ENCODE assay signal across 10 mouse cellular contexts in the genomic region with DNA sequence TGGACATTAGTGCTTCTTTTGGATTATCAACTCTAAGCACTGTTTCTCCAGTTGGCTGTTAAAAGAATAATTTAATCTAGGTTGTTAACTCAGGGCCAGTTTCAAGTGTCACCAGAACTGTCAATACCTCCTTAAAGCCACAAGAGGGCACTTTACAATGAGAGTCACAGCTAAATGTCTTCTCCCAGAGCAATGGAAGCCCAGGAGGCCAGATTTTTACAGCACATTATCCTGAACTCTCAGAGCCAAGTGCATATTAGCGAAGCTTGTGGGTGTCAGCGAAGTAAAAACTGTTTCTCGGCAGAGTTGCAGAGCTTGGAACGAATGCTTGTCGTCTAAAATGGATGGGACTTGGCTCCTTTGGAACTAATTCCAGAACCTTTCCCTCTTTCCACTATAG.
DNase-seq lines count a peak whose midpoint lies in the region; TF ChIP-seq lines count a peak whose summit lies in the region.
"Had no signal": no experiment of that assay in that cellular context is flagged by ENCODE, and none has a peak within 500 bp of the region (broad histone marks: within the 10 kb centered on the region; RNA-seq: fewer than 3 reads in every experiment).

No protein-coding gene starts in this region.

- TF ChIP-seq POLR2A in brain, embryonic 14.5 days (IDR thresholded peaks at IDR 0.05; ENCODE audit: borderline replicate concordance, extremely low read depth, insufficient read depth, insufficient read length, poor library complexity, severe bottlenecking): no peak

- no peak overlapping the region for H3K27ac ChIP-seq in embryonic facial prominence, embryonic 10.5 days (replicated peaks)
- H3K27ac ChIP-seq: embryonic facial prominence, embryonic 12.5 days; limb, embryonic 12.5 days had no signal

- peaks cover 20% of the 10 kb centered on the region for H3K4me1 ChIP-seq in embryonic facial prominence, embryonic 10.5 days

- H3K9me3 ChIP-seq in embryonic facial prominence, embryonic 10.5 days: no peaks in the 10 kb centered on the region
- H3K9me3 ChIP-seq: embryonic facial prominence, embryonic 12.5 days; limb, embryonic 12.5 days had no signal

- no peaks in the 10 kb centered on the region for H3K36me3 ChIP-seq in embryonic facial prominence, embryonic 10.5 days (replicated peaks)
- H3K36me3 ChIP-seq: embryonic facial prominence, embryonic 12.5 days; limb, embryonic 12.5 days had no signal

- DNase-seq in left cerebral cortex, adult 11 months (ENCODE audit: low spot score): peak; percentile 35
- no peak for DNase-seq in left cerebral cortex, adult 8-10 months (ENCODE audit: low spot score in 2 of 2)
- DNase-seq in brain, embryonic 14.5 days (ENCODE audit: low read depth): peak; percentile 78
- DNase-seq in embryonic facial prominence, embryonic 10.5 days (ENCODE audit: low spot score): peak; percentile 21
- peak; percentile 35 for DNase-seq in layer of hippocampus, adult 9-10 months (ENCODE audit: low spot score)
- peak; percentile 79 for DNase-seq in retina, embryonic 14.5 days (ENCODE audit: low spot score)
- DNase-seq in frontal cortex, postnatal 10 days (ENCODE audit: low spot score in 2 of 2): no peak
- no peak for DNase-seq in right cerebral cortex, postnatal 4 days

- H3K27me3 ChIP-seq in embryonic facial prominence, embryonic 10.5 days (replicated peaks; ENCODE audit: low read depth, poor library complexity, severe bottlenecking): no peaks in the 10 kb centered on the region
- H3K27me3 ChIP-seq: embryonic facial prominence, embryonic 12.5 days; limb, embryonic 12.5 days had no signal

- peak; percentile 64; the same call in 1 of the 2 replicates for TF ChIP-seq CTCF in brain, embryonic 14.5 days (IDR thresholded peaks at IDR 0.05; ENCODE audit: borderline replicate concordance, extremely low read depth, insufficient read depth, insufficient read length)

- no peak overlapping the region for H3K4me3 ChIP-seq in embryonic facial prominence, embryonic 10.5 days
- H3K4me3 ChIP-seq: embryonic facial prominence, embryonic 12.5 days; limb, embryonic 12.5 days had no signal

- 55% methylated on average over 5 of the region's 5 CpGs for WGBS in embryonic facial prominence, embryonic 10.5 days

Comparison
In these comparisons a context has a peak if more than half of its experiments do, and no peak if none do; other contexts are left out.
1. DNase-seq: peak in left cerebral cortex, adult 11 months (single experiment), brain, embryonic 14.5 days (single experiment), embryonic facial prominence, embryonic 10.5 days (single experiment), layer of hippocampus, adult 9-10 months (single experiment) and retina, embryonic 14.5 days (single experiment); none in left cerebral cortex, adult 8-10 months (0 of 2), frontal cortex, postnatal 10 days (0 of 2) and right cerebral cortex, postnatal 4 days (single experiment).